Mouse (Mus musculus) hindbrain, embryonic 13.5 days (tissue): ENCODE results near the gene Gipc1. TPM values are rescaled to one million over a fixed set of nuclear protein-coding genes. Genes with fewer than 3 reads are reported as not detected.

Experiments used
- polyA plus RNA-seq: library from polyadenylated mRNA; unstranded; fragments of >200 nt; fragmentation: Nextera tagmentation; extraction: Ambion mirVana; gene quantifications from 2 replicates; pipeline ENCODE4 v1.2.1, GENCODE M21; 2015

Gene Gipc1
- polyA plus RNA-seq, 1 experiment from 2014 or later = 155 TPM

Other genes with a start within 250 kb of the Gipc1 start
- 226 and 241 TPM in 2 replicates for gene Scoc, start 194.3 kb upstream of the Gipc1 start, polyA plus RNA-seq
- 0.05 and 0.09 TPM in 2 replicates for gene Olfr370, start 116.9 kb upstream of the Gipc1 start, polyA plus RNA-seq
- gene Ndufb7, start 86.0 kb upstream of the Gipc1 start, polyA plus RNA-seq = 375 and 381 TPM in 2 replicates
- 998 and 1,025 TPM in 2 replicates for gene Tecr, start 44.7 kb upstream of the Gipc1 start, polyA plus RNA-seq
- gene Dnajb1, start 44.5 kb upstream of the Gipc1 start, polyA plus RNA-seq = 54.1 and 54.2 TPM in 2 replicates
- 0.38 and 0.70 TPM in 2 replicates for gene Ptger1, start 14.0 kb downstream of the Gipc1 start, polyA plus RNA-seq
- gene Pkn1, start 46.5 kb downstream of the Gipc1 start, polyA plus RNA-seq = 20.7 and 23.7 TPM in 2 replicates
- gene Ddx39, start 62.5 kb downstream of the Gipc1 start, polyA plus RNA-seq = 116 and 119 TPM in 2 replicates
- 12.3 and 13.0 TPM in 2 replicates for gene Adgre5, start 88.6 kb downstream of the Gipc1 start, polyA plus RNA-seq
- 47.9 and 49.3 TPM in 2 replicates for gene Adgrl1, start 247.4 kb downstream of the Gipc1 start, polyA plus RNA-seq